Mouse (Mus musculus) liver, embryonic 15.5 days (tissue): ENCODE measurements around the gene Ttc17. TPM values are rescaled to one million over a fixed set of nuclear protein-coding genes. Genes with fewer than 3 reads are reported as not detected.

Experiments used
- ATAC-seq: fragments of 200-750 bp; cut with Nextera tagmentation; 2 replicates; pipeline ENCODE4 v1.8.0; 2017; ENCODE audit warnings: moderate number of reproducible peaks, mild to moderate bottlenecking, moderate library complexity; ENCODE audit not compliant: insufficient read depth
- H3K27ac ChIP-seq: fragments of 300-500 bp; sonication (generic); replicated peaks from 2 replicates; pipeline ENCODE4 v1.5.1; 2015; ENCODE audit warnings: mild to moderate bottlenecking, inconsistent platforms
- H3K27me3 ChIP-seq: fragments of 300-500 bp; sonication (generic); 2 replicates; pipeline ENCODE4 v1.6.1; 2015; ENCODE audit warnings: mild to moderate bottlenecking, inconsistent platforms
- H3K36me3 ChIP-seq: fragments of 300-500 bp; sonication (generic); replicated peaks from 2 replicates; pipeline ENCODE4 v1.6.1; 2015; ENCODE audit warnings: moderate library complexity, mild to moderate bottlenecking, inconsistent platforms
- H3K4me1 ChIP-seq: fragments of 300-500 bp; sonication (generic); replicated peaks from 2 replicates; pipeline ENCODE4 v1.6.1; 2015; ENCODE audit warnings: inconsistent platforms
- H3K4me2 ChIP-seq: fragments of 300-500 bp; sonication (generic); 2 replicates; pipeline ENCODE4 v1.6.1; 2015; ENCODE audit warnings: moderate library complexity, mild to moderate bottlenecking, inconsistent platforms
- H3K4me3 ChIP-seq: fragments of 300-500 bp; sonication (generic); replicated peaks from 2 replicates; pipeline ENCODE4 v1.5.1; 2015; ENCODE audit warnings: mild to moderate bottlenecking, inconsistent platforms
- H3K9ac ChIP-seq: fragments of 300-500 bp; sonication (generic); 2 replicates; pipeline ENCODE4 v1.6.1; 2015; ENCODE audit warnings: moderate library complexity, mild to moderate bottlenecking, inconsistent platforms
- H3K9me3 ChIP-seq: fragments of 300-500 bp; sonication (generic); replicated peaks from 2 replicates; pipeline ENCODE4 v1.6.1; 2016; ENCODE audit warnings: inconsistent platforms
- WGBS: fragments of 180-500 bp; shearing (Covaris S2); methylation state at CpG from one replicate; pipeline ENCODE4 v1.1.7; 2015; ENCODE audit warnings: mixed read lengths; ENCODE audit not compliant: insufficient replicate concordance; 5-methylcytosine and 5-hydroxymethylcytosine counted together
- polyA plus RNA-seq: library from polyadenylated mRNA; unstranded; fragments of >200 nt; fragmentation: Nextera tagmentation; extraction: Ambion mirVana; gene quantifications from 2 replicates; pipeline ENCODE4 v1.2.1, GENCODE M21; 2015

Ttc17 gene
- polyA plus RNA-seq, 1 experiment from 2014 or later: 6.2 TPM

DNA sequence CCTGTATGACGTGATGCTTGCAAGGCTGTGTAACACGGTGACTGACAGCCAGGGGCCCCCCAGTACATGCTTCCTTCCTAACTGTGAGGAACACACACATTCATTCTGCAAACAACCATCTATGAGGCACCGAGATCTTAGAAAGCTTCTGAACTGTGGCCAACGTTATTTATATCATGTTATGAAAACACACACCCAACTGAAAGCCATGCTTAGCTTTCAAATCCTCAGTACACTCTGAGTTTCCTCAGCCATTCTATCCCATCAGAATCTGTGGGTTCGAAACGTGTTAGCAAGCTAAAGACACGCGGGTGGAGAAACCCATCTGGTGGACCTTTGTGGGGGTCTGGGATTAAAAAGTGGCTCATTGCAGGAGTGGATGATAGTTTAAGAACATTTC, 137.7 kb downstream of the Ttc17 start:
- ATAC-seq: no peak
- Histone ChIP-seq H3K36me3 (no peaks in the 10 kb centered on the region), H3K4me2 (no peak overlapping the region), H3K27me3 (peaks cover 68% of the 10 kb centered on the region), H3K4me1 (peaks cover 9% of the 10 kb centered on the region), H3K4me3 (no peak overlapping the region), H3K27ac (no peak overlapping the region), H3K9me3 (no peaks in the 10 kb centered on the region), H3K9ac (no peak overlapping the region)
- 64% methylated on average over 8 of the region's 8 CpGs for WGBS

DNA sequence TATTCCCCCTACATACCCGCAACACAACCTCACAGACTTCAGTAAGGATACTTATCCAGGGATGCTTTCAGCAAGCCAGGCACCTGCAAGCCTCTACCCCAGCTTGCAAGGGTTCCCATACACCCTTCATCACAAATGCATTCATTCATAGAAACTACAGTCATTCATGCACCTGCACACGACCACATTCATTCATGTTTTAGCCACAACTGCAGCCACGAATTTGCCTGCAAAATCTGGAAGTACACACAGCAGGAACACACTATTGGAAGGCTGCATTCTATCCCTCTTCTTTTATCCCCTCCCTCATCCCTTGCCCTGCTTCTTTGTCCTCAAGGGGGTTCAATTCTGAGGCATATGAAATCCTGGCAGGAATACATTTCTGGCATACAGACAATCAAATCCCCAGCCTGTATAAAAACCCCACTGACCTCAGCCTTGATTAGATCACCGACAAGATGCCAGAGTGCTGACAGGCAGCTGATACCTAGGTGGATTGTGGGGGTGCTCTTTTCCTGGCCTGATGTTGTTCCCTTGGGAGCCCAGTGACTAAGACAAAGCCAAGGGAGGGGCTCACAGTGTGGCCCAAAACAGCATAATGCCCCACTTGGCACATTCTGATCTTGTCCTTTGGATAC, 139.2 kb downstream of the Ttc17 start:
- no peak overlapping the region for H3K9ac ChIP-seq
- no peak overlapping the region for H3K4me2 ChIP-seq
- 0 out of 2 replicates have a peak, but pooled peaks cover 4% of the 10 kb centered on the region for H3K4me1 ChIP-seq
- 32% methylated on average over 4 of the region's 4 CpGs for WGBS
- no peak overlapping the region for H3K27ac ChIP-seq
- peaks cover 68% of the 10 kb centered on the region for H3K27me3 ChIP-seq
- no peaks in the 10 kb centered on the region for H3K9me3 ChIP-seq
- H3K36me3 ChIP-seq: no peaks in the 10 kb centered on the region
- ATAC-seq: no peak
- H3K4me3 ChIP-seq: no peak overlapping the region

DNA sequence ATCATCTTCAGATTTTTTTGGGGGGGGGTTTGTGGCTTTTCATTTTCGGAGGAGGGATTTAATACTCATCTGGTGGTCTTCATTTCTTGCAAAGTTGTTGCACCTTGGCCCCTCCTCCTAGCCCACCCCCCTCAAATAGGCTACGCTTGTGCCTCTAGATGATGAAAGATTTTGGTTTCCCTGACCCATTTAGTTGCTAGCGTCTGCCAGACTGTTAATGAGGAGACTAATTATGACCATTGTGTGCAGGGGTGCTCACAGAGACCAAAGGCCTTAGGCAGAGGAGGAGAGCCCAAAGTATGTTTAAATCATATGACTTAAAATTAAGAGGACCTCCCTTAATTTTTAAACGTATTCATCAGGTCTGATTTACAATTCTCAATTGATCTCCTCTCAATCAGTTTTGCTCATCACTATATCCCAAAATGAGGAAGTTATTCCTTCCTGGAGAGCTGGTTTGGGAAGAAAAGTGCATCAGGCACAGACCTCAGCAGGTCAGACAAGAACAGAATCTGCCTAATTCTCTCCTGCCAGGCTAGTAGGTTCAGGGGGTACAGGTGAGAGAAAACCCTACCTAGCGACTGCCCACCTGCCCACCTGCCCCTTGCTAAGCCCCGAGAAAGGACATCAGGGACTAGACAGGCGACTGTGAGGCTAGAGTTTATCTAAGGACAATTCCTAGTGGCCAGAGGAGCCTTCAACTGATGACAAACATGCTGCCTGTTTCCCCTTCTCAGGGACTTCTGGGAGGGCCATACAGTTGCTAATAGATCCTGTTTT, 139.9 kb downstream of the Ttc17 start:
- Histone ChIP-seq H3K27me3 (peaks cover 67% of the 10 kb centered on the region), H3K9ac (no peak overlapping the region), H3K4me3 (no peak overlapping the region), H3K4me1 (0 out of 2 replicates have a peak, but pooled peaks cover 4% of the 10 kb centered on the region), H3K4me2 (no peak overlapping the region), H3K36me3 (no peaks in the 10 kb centered on the region), H3K9me3 (no peaks in the 10 kb centered on the region), H3K27ac (no peak overlapping the region)
- ATAC-seq: no peak
- WGBS: 28% methylated on average over 7 of the region's 7 CpGs

DNA sequence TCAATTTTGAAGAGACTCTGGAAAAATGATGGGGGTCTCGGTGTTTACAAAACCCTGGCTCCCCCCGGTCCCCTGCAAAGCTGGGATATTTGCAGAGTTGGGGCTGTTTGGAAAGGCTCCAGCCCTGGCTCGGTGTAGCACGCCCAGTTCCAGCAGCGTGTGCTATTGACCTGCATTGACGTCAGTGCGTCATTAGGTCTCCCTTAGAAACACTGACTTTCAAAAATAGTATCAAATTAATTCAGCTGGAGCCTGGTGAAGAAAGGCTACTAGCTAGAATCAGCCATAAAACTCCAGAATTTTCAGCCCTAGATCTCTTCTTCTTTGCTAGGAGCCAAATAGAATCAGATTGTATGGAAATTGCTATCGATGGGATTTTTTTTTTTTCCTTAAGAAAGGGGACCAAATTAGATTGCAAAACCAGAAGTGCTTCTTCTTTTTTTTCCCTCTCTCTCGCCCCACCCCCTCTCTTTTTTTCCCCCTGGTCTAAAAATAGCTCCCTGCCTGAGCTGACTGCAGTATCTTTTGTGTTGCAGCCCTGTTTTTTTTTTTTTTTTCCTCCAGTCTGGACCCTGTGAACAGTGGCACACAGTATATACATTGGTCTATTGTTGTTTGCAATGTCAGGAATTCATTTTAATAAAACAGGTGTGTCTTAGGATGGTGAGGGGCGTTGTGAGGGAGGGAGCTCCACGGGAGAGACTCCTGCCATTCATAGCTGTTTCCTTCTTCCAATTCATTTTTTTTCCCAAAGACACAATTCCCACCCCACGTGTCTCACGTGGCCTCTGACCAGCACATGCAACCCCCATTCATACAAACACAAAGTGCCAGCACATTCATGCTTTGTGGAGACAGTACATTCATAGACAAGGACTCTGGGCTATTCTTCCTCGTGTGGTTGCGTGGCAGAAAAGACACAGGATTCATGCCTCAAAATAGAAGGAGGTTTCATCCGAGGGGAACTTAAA, 141.0 kb downstream of the Ttc17 start:
- Histone ChIP-seq H3K9me3 (no peaks in the 10 kb centered on the region), H3K36me3 (no peaks in the 10 kb centered on the region), H3K27me3 (peaks cover 60% of the 10 kb centered on the region), H3K9ac (no peak overlapping the region), H3K4me1 (0 out of 2 replicates have a peak, but pooled peaks cover 4% of the 10 kb centered on the region), H3K4me2 (peak overlapping the region; percentile 29), H3K27ac (no peak overlapping the region), H3K4me3 (no peak overlapping the region)
- no peak for ATAC-seq
- WGBS: 5% methylated on average over 16 of the region's 16 CpGs

- 2% methylated on average over 12 of the region's 12 CpGs for WGBS
- ATAC-seq: no peak
- Histone ChIP-seq H3K27me3 (peaks cover 60% of the 10 kb centered on the region), H3K9me3 (no peaks in the 10 kb centered on the region), H3K9ac (no peak overlapping the region), H3K27ac (no peak overlapping the region), H3K4me1 (0 out of 2 replicates have a peak, but pooled peaks cover 4% of the 10 kb centered on the region), H3K4me2 (peak overlapping the region; percentile 29; the same call in 1 of the 2 replicates), H3K4me3 (no peak overlapping the region), H3K36me3 (no peaks in the 10 kb centered on the region)
Observed at GRCm38 (mm10) chr2:94264631-94265098, 141.8 kb downstream of the Ttc17 start.

DNA sequence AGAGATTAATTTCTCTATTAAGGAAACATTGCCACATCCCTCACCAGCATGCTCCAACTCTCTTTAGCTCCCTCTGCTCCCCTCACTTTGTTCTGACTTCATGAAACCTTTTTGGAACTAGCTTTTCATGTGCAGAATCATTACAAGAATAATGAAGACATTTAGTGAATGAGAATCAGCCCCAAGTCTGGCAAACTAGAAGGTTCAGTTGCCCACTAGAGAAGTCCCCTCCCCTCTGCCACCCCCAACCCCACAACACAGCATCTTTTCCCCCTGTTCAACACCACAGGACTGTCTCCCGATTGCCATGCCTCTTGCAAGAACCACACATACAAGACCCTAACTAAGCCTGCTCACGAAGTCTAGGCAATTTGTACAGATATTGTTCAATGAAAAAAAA, 142.5 kb downstream of the Ttc17 start:
- H3K4me2 ChIP-seq: no peak overlapping the region
- 0 out of 2 replicates have a peak, but pooled peaks cover 4% of the 10 kb centered on the region for H3K4me1 ChIP-seq
- no peak for ATAC-seq
- 1% methylated on average over 2 of the region's 2 CpGs for WGBS
- H3K9me3 ChIP-seq: no peaks in the 10 kb centered on the region
- H3K27ac ChIP-seq: no peak overlapping the region
- no peaks in the 10 kb centered on the region for H3K36me3 ChIP-seq
- H3K9ac ChIP-seq: no peak overlapping the region
- peaks cover 60% of the 10 kb centered on the region for H3K27me3 ChIP-seq
- no peak overlapping the region for H3K4me3 ChIP-seq

GRCm38 (mm10) chr2:94263530-94263937, 143.0 kb downstream of the Ttc17 start:
- Histone ChIP-seq H3K4me1 (0 out of 2 replicates have a peak, but pooled peaks cover 4% of the 10 kb centered on the region), H3K9me3 (no peaks in the 10 kb centered on the region), H3K27me3 (peaks cover 61% of the 10 kb centered on the region), H3K27ac (no peak overlapping the region), H3K4me3 (no peak overlapping the region), H3K9ac (no peak overlapping the region), H3K4me2 (no peak overlapping the region; the same call in 1 of the 2 replicates), H3K36me3 (no peaks in the 10 kb centered on the region)
- WGBS: 1% methylated on average over 14 of the region's 14 CpGs
- no peak for ATAC-seq

DNA sequence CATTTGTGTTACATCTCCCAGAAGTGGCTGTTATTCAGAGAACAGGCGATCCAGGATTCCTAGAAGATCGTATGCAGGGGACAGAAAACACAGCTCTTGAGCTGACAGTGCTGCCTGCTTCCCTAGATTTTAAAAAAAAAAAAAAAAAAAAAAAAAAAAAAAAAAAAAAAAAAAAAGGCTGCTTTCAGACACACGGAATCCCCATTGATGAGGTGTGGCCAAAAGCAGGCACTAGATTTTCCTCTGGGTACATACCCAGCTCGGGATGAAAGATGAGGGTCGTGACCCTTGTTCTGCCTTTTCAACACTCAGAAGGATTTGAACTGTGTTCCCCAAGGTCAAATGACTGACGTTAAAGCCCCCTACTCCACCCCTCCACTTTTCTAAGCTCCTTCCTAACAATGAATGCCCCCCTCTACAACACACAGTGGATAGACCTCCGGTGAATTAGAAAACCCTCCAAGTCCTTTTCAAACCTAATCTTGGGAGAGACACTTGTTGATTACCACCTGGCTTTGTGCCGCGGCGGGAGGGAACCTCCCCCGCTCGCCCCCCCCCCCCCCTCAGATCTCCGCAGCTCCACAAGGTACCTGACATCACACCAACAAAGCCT, 143.5 kb downstream of the Ttc17 start:
- WGBS: 4% methylated on average over 12 of the region's 13 CpGs

GRCm38 (mm10) chr2:94254102-94254501, 152.4 kb downstream of the Ttc17 start:
- no peak overlapping the region for H3K9ac ChIP-seq
- H3K4me2 ChIP-seq: no peak overlapping the region
- no peak overlapping the region for H3K4me3 ChIP-seq
- ATAC-seq: no peak
- H3K9me3 ChIP-seq: no peaks in the 10 kb centered on the region
- peaks cover 6% of the 10 kb centered on the region for H3K27me3 ChIP-seq
- H3K36me3 ChIP-seq: no peaks in the 10 kb centered on the region
- H3K27ac ChIP-seq: no peak overlapping the region
- WGBS: 16% methylated on average over 3 of the region's 3 CpGs
- H3K4me1 ChIP-seq: no peaks in the 10 kb centered on the region

More for the DNA sequence above, 143.5 kb downstream of the Ttc17 start:
- Histone ChIP-seq H3K9ac (no peak overlapping the region), H3K4me3 (no peak overlapping the region), H3K4me1 (0 out of 2 replicates have a peak, but pooled peaks cover 4% of the 10 kb centered on the region), H3K27ac (no peak overlapping the region), H3K4me2 (no peak overlapping the region; the same call in 1 of the 2 replicates), H3K9me3 (no peaks in the 10 kb centered on the region), H3K36me3 (no peaks in the 10 kb centered on the region), H3K27me3 (peaks cover 64% of the 10 kb centered on the region)
- no peak for ATAC-seq
